Mouse (Mus musculus): ENCODE measurements at regions not wholly inside any gene's neighbourhood (a gene's known extent, or its start where the extent isn't known, plus 50 kb on each side); places are given as distances from the start of the nearest gene placed in this dataset.

GRCm38 (mm10) chr6:31810602-31811512, 239.2 kb upstream of the 1700012A03Rik start:
- no peak for DNase-seq

DNA sequence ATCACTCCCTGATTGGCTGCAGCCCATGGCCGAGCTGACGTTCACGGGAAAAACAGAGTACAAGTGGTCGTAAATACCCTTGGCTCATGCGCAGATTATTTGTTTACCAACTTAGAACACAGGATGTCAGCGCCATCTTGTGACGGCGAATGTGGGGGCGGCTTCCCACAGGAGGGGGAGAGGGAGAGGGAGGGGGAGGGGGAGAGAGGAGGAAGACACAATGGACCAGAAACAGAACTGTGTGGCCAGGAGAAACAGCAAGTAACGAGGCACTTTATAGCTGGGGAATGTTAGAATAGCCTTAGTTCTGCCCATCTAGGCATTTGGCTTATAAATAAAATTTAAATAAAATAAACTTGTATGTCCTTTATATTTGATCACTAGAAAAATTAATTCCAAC, 240.7 kb upstream of the Podxl start:
- DNase-seq, result peak; percentile 27

DNA sequence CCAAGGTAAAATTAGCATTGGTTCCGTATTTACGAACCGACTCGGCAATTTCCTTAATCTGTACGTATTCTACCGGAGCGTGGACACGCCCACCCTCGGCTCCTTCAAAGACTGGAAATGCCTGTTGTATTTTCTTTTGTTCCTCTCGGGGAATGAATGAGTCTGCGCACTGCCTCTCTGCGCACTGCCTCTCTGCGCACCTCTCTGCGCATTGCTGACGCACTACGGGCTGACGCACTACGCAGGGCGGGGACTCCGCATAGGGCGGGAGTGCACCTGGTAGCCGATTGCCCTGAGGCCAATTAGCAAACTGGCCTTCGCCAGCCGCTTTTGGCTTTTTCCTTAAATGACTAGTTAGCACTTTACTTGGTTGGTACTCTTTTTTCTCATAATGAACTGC, 239.4 kb upstream of the Podxl start:
- peak; percentile 34 for DNase-seq

DNA sequence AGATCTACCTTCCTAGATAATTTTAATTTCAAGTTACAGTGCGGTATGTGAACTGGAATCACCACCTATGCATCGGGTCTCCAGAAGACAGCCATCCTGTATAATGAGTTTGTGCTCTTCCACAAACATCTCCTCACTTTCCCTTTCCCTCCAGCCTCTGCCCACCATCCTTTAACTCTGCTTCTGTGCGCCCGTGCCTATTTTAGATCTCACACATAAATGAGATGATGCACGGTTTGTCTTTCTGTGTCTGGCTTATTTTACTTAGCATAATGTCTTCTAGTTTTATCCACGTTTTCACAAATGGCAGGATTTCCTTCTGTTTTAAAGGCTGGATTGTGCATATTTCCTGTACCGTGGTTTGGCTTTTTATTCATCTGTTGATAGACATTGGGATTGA, 227.8 kb upstream of the Podxl start:
- no peak for DNase-seq

- DNase-seq, result no peak
These were observed 227.1 kb upstream of the Podxl start for GRCm38 (mm10) chr6:31790906-31791305.

DNA sequence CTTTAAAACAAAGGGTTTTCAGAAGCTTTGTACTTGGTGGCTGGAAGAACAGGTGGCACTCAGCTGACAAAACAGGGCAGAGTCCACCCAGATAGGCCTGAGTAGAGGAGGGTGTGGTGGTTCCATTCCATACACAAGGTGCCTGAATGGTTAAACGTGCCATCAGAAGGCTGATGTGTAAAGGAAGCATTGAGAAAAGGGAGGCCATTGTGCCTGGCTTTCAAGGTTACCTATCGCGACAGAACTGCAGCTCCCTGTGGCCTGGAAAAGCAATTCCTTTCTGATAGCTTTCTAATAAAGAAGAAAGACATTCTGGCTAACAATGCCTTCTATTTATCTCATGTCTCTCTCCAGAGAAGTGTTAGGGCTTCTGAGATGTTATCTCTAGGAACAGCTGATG, 213.1 kb upstream of the Podxl start:
- DNase-seq, result no peak

- DNase-seq, result no peak
These were observed 208.1 kb upstream of the Podxl start for GRCm38 (mm10) chr6:31771916-31772315.

- no peak for DNase-seq
These were observed 181.8 kb upstream of the Podxl start for GRCm38 (mm10) chr6:31745589-31745988.

DNA sequence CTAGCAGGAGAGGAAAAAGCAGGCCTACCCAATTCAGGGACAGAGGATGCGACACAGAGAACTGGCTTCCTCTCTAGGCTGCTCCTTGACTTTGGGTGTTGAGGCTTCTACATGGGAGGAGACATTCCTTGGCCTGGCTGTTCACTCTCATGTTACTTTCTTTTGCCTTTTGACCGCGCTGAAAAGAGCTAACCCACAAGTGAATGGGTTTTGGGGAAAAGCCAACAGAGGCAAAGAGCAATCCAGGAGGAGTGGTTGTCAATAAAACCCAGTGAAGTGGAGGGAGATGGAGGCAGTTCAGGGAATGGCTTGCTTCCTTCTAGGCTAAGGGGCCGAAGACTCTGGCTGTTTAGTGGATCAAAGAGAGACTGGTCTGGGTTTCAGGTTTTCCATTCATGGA, 167.6 kb upstream of the Podxl start:
- DNase-seq, result no peak

DNA sequence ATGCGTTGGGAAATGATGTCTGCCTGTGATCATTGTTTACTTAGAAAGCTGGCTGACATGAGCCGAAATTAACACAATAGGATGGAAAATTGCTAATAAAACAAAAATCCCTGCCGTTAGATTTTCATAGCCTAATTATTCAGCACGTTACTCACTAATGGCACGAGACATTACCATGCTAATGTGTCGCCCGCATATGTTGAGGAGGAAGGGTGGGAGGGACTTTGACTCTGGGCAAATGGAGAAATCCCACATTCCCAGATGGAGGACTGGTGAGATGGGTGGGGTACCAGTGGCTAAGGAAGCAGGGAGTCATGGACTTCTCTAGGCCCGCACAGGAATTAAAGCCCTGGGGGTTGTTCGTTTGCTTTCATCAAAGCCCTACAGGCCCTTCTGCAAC, 155.8 kb upstream of the Podxl start:
- no peak for DNase-seq

GRCm38 (mm10) chr6:31718843-31719242, 155.1 kb upstream of the Podxl start:
- no peak for DNase-seq

GRCm38 (mm10) chr6:31717531-31717930, 153.8 kb upstream of the Podxl start:
- peak; percentile 7 for DNase-seq

GRCm38 (mm10) chr6:31707256-31707655, 143.5 kb upstream of the Podxl start:
- DNase-seq, result no peak

DNA sequence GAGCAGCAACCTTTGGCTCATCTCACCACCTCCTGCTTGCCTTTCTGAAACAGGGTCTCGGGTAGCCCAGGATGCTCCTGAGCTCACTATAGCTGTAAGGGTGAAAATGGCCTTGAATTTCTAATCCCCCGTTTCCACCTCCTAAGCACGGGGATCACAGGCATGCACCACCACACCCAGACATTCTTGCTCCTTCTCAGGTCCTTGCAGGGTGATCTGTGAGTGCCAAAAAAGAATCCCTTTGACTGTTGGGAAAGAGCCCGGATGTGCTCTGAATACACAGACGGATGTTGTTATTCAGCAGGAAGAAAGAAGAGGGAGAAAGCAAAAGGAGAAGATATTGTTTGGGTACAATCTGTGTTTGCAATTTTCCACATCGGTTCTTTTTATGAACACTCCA, 140.4 kb upstream of the Podxl start:
- DNase-seq, result no peak

- DNase-seq, result no peak
These were observed 139.2 kb upstream of the Podxl start for GRCm38 (mm10) chr6:31702931-31703330.

DNA sequence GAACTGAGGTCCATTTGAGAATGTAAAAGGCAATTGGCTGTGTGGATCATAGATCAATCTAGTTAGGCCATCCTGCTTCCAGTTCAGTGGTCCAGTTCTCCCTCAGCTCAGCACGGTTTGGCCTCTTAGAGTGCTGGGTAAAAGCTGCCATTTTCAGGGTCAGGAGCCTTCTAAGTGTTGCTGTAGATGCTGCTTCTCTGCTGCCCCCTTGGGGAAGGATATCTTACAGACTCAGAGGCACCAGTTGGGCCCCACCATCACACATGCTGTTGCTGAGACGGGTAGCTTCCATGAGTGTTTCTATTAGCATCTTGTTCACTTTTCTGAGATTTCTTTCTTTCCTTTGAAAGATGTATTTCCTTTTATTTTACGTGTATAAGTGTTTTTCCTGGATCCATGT, 132.1 kb upstream of the Podxl start:
- DNase-seq, result no peak

- no peak for DNase-seq
These were observed 129.3 kb upstream of the Podxl start for GRCm38 (mm10) chr6:31693047-31693446.

DNA sequence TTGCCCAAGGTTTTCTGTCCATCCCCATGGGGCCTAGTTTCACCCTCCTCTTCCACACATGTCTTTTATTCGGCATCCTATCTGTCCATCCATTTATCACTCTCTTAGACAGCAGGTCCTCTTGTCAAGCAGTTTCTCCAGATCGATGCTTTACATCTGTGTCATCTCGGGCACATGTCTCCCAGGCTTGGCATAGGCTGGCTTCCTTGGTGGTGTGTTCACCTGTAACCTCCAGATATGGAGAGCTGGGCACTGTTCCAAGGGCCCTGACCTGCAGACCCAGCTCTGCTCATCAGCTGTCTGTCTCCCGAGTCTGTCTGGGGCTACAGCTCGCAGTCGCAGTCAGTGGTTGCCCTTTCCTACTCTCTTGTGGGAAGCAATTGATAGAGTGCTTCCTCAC, 128.2 kb upstream of the Podxl start:
- no peak for DNase-seq

DNA sequence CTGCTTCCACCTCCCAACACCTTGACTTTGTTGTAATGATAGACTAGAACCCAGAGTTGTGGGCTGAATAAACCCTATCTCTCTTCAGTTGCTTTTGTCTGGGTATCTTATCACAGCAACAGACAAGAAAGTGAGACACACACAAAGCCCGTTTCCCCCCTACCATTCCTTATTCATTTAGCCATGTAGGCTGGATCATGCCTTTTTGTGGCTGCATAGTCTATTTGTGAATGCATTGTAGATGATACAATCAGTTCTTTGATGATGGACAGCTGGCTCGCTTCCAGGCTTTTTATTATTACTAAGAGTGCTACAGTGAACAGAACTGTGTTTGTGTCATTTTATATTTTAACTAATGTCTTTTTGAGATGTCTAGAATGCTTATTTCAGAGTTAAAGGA, 116.3 kb upstream of the Podxl start:
- no peak for DNase-seq

- DNase-seq, result no peak
These were observed 102.1 kb upstream of the Podxl start for GRCm38 (mm10) chr6:31665671-31666486.

- peak; percentile 61 for DNase-seq
These were observed 100.7 kb upstream of the Podxl start for GRCm38 (mm10) chr6:31664495-31664894.

DNA sequence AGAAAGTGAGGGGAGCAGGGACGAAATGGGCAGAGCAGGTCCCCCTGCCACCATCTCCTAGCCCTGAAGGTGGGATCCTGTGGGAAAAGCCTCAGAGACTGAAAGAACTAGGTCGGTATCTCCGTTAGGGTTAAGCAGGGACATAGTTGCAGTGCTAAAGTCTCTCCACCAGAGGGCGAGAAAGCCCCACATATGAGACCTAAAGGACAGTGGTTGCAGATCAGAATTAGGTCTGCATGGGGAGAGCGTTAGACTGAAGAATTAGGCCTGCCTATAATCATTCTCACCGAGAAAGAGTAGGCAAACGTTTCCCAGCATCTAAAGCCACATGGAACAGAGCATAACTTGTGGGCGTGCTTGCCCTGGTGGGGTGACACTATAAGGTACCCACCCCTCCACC, 97.0 kb upstream of the Podxl start:
- DNase-seq, result peak; percentile 48

GRCm38 (mm10) chr6:31659901-31660300, 96.1 kb upstream of the Podxl start:
- no peak for DNase-seq
